Mouse (Mus musculus) G1E (cell line): ENCODE measurements around the gene Cd247. TPM values are rescaled to one million over a fixed set of nuclear protein-coding genes. Genes with fewer than 3 reads are reported as not detected.
A peak's percentile ranks its signal among the peaks of the same experiment; 100 is the strongest.
"Not testable (repeated sequence)": the region's sequence is repeated elsewhere in the genome, so short reads cannot be mapped to it uniquely, and the experiment has no call there.

Experiments
- ATAC-seq: 2 replicates; pipeline ENCODE4 v1.8.0; 2016; ENCODE audit warnings: mild to moderate bottlenecking; ENCODE audit not compliant: insufficient number of reproducible peaks, poor library complexity, low FRiP score, severe bottlenecking; ENCODE audit errors: extremely low read depth
- DNase-seq: peaks from one replicate; pipeline ENCODE4 v3.0.0; 2012; ENCODE audit warnings: low spot score
- H3K27me3 ChIP-seq: 2 replicates; pipeline ENCODE4 v1.6.1; 2012; ENCODE audit warnings: mild to moderate bottlenecking, low read length, inconsistent platforms; ENCODE audit not compliant: insufficient read depth
- H3K36me3 ChIP-seq: replicated peaks from 2 replicates; pipeline ENCODE3; 2012; ENCODE audit warnings: mild to moderate bottlenecking, inconsistent platforms
- H3K4me1 ChIP-seq: 2 replicates; pipeline ENCODE4 v1.6.1; 2012; ENCODE audit warnings: low read depth, low read length, inconsistent platforms, mixed read lengths; ENCODE audit not compliant: insufficient read depth
- H3K4me3 ChIP-seq: 2 replicates; pipeline ENCODE4 v1.5.1; 2012; ENCODE audit warnings: low read depth, mild to moderate bottlenecking, inconsistent platforms, low read length, moderate library complexity, mixed read lengths
- H3K9me3 ChIP-seq: replicated peaks from 2 replicates; pipeline ENCODE4 v1.6.1; 2012; ENCODE audit warnings: inconsistent platforms
- CTCF ChIP-seq: IDR thresholded peaks from 2 replicates; pipeline ENCODE4 v1.5.1; 2012; ENCODE audit warnings: low read depth, low read length, inconsistent platforms, mixed read lengths
- GATA1 ChIP-seq: IDR thresholded peaks from 2 replicates; pipeline ENCODE4 v1.6.1; 2012; ENCODE audit warnings: borderline replicate concordance, low read length, inconsistent platforms, mixed read lengths
- GATA2 ChIP-seq: IDR thresholded peaks from 2 replicates; pipeline ENCODE4 v1.6.1; 2012; ENCODE audit warnings: low read depth, low read length, inconsistent platforms, borderline replicate concordance
- POLR2AphosphoS5 ChIP-seq: IDR thresholded peaks from 2 replicates; pipeline ENCODE4 v1.6.1; 2012; ENCODE audit warnings: low read depth, low read length, inconsistent platforms; ENCODE audit not compliant: insufficient replicate concordance
- TAL1 ChIP-seq: conservative IDR thresholded peaks from 2 replicates; pipeline ENCODE4 v1.6.1; 2012; ENCODE audit warnings: low read depth, low read length, inconsistent platforms, mixed read lengths
- polyA plus RNA-seq: library from polyadenylated mRNA; stranded (reverse); fragments of >175 nt; gene quantifications from 2 replicates; pipeline ENCODE4 v1.2.3, GENCODE M21; 2012
- total RNA-seq, 2 experiments: library from RNA; stranded (forward) in 1 of 2; stranded (reverse) in 1 of 2; fragments of 200-1000 nt in 1 of 2; fragments of >200 nt in 1 of 2; fragmentation: Nextera tagmentation in 1 of 2; gene quantifications; 2 replicates each; pipeline ENCODE4 v1.2.3; 2014 to 2017

The Cd247 gene
- total and polyA plus RNA-seq, 3 experiments = 0.96 to 3.3 (median 1.4) TPM

GRCm38 (mm10) chr1:165754205-165754604 lies 34.3 kb upstream of the Cd247 start:
- TF ChIP-seq GATA2 (no peak), TAL1 (no peak), GATA1 (no peak), CTCF (no peak), POLR2AphosphoS5 (no peak)
- Histone ChIP-seq H3K36me3 (no peaks in the 10 kb centered on the region), H3K4me3 (no peak overlapping the region), H3K4me1 (peaks cover 7% of the 10 kb centered on the region; the same call in 1 of the 2 replicates), H3K27me3 (peaks cover 8% of the 10 kb centered on the region), H3K9me3 (peaks cover 3% of the 10 kb centered on the region)
- no peak for ATAC-seq
- no peak for DNase-seq

GRCm38 (mm10) chr1:165755194-165755593 lies 33.3 kb upstream of the Cd247 start:
- no peak for ATAC-seq
- Histone ChIP-seq H3K4me3 (no peak overlapping the region), H3K9me3 (peaks cover 10% of the 10 kb centered on the region), H3K36me3 (no peaks in the 10 kb centered on the region), H3K27me3 (peaks cover 4% of the 10 kb centered on the region), H3K4me1 (peaks cover 7% of the 10 kb centered on the region; the same call in 1 of the 2 replicates)
- no peak for TF ChIP-seq GATA2
- no peak for TF ChIP-seq TAL1
- no peak for TF ChIP-seq GATA1
- DNase-seq = no peak

GRCm38 (mm10) chr1:165761522-165762305 lies 26.8 kb upstream of the Cd247 start:
- DNase-seq (no peak), ATAC-seq (no peak)
- Histone ChIP-seq H3K36me3 (peaks cover 17% of the 10 kb centered on the region), H3K4me3 (no peak overlapping the region), H3K9me3 (peaks cover 10% of the 10 kb centered on the region), H3K27me3 (no peaks in the 10 kb centered on the region), H3K4me1 (peaks cover 36% of the 10 kb centered on the region)
- TF ChIP-seq GATA1 (no peak), GATA2 (no peak), POLR2AphosphoS5 (no peak), CTCF (no peak), TAL1 (no peak)

GRCm38 (mm10) chr1:165762498-165762897 lies 26.0 kb upstream of the Cd247 start:
- Histone ChIP-seq H3K36me3 (peaks cover 23% of the 10 kb centered on the region), H3K4me1 (peaks cover 44% of the 10 kb centered on the region)
- ATAC-seq, H3K27me3 ChIP-seq, H3K4me3 ChIP-seq, H3K9me3 ChIP-seq, DNase-seq: not testable (repeated sequence)

- peaks cover 24% of the 10 kb centered on the region for H3K36me3 ChIP-seq
- peaks cover 48% of the 10 kb centered on the region for H3K4me1 ChIP-seq
- ATAC-seq (peak; percentile 25), DNase-seq (peak; percentile 51)
- peaks cover 10% of the 10 kb centered on the region for H3K9me3 ChIP-seq
- peak overlapping the region; percentile 98 for H3K4me3 ChIP-seq
- TF ChIP-seq GATA2 (no peak), CTCF (no peak), GATA1 (no peak), TAL1 (no peak), POLR2AphosphoS5 (no peak)
- H3K27me3 ChIP-seq = no peaks in the 10 kb centered on the region
Observed at GRCm38 (mm10) chr1:165762914-165763634, 25.4 kb upstream of the Cd247 start.

GRCm38 (mm10) chr1:165763635-165764372 lies 24.7 kb upstream of the Cd247 start, which contains the start of gene Creg1:
TSS of gene Creg1 (plus strand) at chr1:165763746.
- H3K36me3 ChIP-seq = peaks cover 31% of the 10 kb centered on the region
- peak within 1 kb of the TSS; percentile 98 for H3K4me3 ChIP-seq
- TF ChIP-seq TAL1 = peak; percentile 85
- no peak for TF ChIP-seq CTCF
- TF ChIP-seq GATA1 = no peak
- TF ChIP-seq POLR2AphosphoS5 = 0 out of 2 replicates have a peak, but pooled peaks have one; percentile 67
- TF ChIP-seq GATA2 = no peak
- peaks cover 10% of the 10 kb centered on the region for H3K9me3 ChIP-seq
- ATAC-seq (peak; percentile 83), DNase-seq (peak; percentile 96)
- H3K4me1 ChIP-seq = peaks cover 55% of the 10 kb centered on the region
- H3K27me3 ChIP-seq = no peaks in the 10 kb centered on the region
